Mouse (Mus musculus) stomach, postnatal 0 days (tissue): ENCODE measurements at regions not wholly inside any gene's neighbourhood (a gene's known extent, or its start where the extent isn't known, plus 50 kb on each side); places are given as distances from the start of the nearest gene placed in this dataset.

ENCODE experiments used
- ATAC-seq: fragments of 200-750 bp; cut with Nextera tagmentation; 2 replicates; pipeline ENCODE4 v1.8.0; 2017; ENCODE audit not compliant: low FRiP score, low TSS enrichment
- DNase-seq: peaks from one replicate; pipeline ENCODE4 v3.0.0-alpha.2; 2016; ENCODE audit warnings: low spot score
- H3K27ac ChIP-seq: fragments of 300-500 bp; sonication (generic); replicated peaks from 2 replicates; pipeline ENCODE4 v1.5.1; 2014; ENCODE audit warnings: mild to moderate bottlenecking, control low read depth
- H3K27me3 ChIP-seq: fragments of 300-500 bp; sonication (generic); 2 replicates; pipeline ENCODE4 v1.6.1; 2014; ENCODE audit warnings: low read length; ENCODE audit not compliant: control insufficient read depth, insufficient read depth
- H3K36me3 ChIP-seq: fragments of 300-500 bp; sonication (generic); 2 replicates; pipeline ENCODE4 v1.6.1; 2014; ENCODE audit warnings: low read length, mixed read lengths; ENCODE audit not compliant: control insufficient read depth, insufficient read depth
- H3K4me1 ChIP-seq: fragments of 300-500 bp; sonication (generic); replicated peaks from 2 replicates; pipeline ENCODE4 v1.6.1; 2014; ENCODE audit warnings: antibody characterized with exemption; ENCODE audit not compliant: control insufficient read depth, insufficient read depth
- H3K4me2 ChIP-seq: fragments of 300-500 bp; sonication (generic); replicated peaks from 2 replicates; pipeline ENCODE4 v1.6.1; 2014; ENCODE audit warnings: low read depth, mild to moderate bottlenecking, control low read depth, moderate library complexity
- H3K4me3 ChIP-seq: fragments of 300-500 bp; sonication (generic); 2 replicates; pipeline ENCODE4 v1.5.1; 2014; ENCODE audit warnings: low read depth, low read length, control low read depth
- H3K9ac ChIP-seq: fragments of 300-500 bp; sonication (generic); 2 replicates; pipeline ENCODE4 v1.6.1; 2014; ENCODE audit warnings: mild to moderate bottlenecking, low read length, control low read depth, mixed read lengths
- H3K9me3 ChIP-seq: fragments of 300-500 bp; sonication (generic); 2 replicates; pipeline ENCODE4 v1.6.1; 2016; ENCODE audit warnings: low read length; ENCODE audit not compliant: control insufficient read depth
- CTCF ChIP-seq: IDR thresholded peaks from 2 replicates; pipeline ENCODE4 v1.5.1; 2016; ENCODE audit warnings: antibody characterized with exemption, low read depth, mild to moderate bottlenecking, moderate library complexity
- EP300 ChIP-seq: optimal IDR thresholded peaks from 2 replicates; pipeline ENCODE3; 2016; ENCODE audit warnings: antibody characterized with exemption
- WGBS: fragments of 180-500 bp; shearing (Covaris S2); extraction: QIAGEN DNeasy Blood & Tissue Kit; methylation state at CpG from one replicate; pipeline ENCODE4 v1.1.7; 2014; 5-methylcytosine and 5-hydroxymethylcytosine counted together

GRCm38 (mm10) chr14:25370306-25371020 lies 88.5 kb upstream of the Zmiz1 start:
- no peak overlapping the region for H3K9ac ChIP-seq
- H3K4me1 ChIP-seq: no peaks in the 10 kb centered on the region; the same call in 1 of the 2 replicates
- H3K27ac ChIP-seq: no peak overlapping the region
- no peaks in the 10 kb centered on the region for H3K36me3 ChIP-seq
- no peaks in the 10 kb centered on the region for H3K9me3 ChIP-seq
- H3K27me3 ChIP-seq: no peaks in the 10 kb centered on the region
- no peak for TF ChIP-seq EP300
- no peak for TF ChIP-seq CTCF
- ATAC-seq: no peak
- no peak overlapping the region for H3K4me3 ChIP-seq
- no peak overlapping the region for H3K4me2 ChIP-seq
- DNase-seq: no peak
- whole genome bisulfite sequencing: 84% methylated on average over 6 of the region's 6 CpGs

DNA sequence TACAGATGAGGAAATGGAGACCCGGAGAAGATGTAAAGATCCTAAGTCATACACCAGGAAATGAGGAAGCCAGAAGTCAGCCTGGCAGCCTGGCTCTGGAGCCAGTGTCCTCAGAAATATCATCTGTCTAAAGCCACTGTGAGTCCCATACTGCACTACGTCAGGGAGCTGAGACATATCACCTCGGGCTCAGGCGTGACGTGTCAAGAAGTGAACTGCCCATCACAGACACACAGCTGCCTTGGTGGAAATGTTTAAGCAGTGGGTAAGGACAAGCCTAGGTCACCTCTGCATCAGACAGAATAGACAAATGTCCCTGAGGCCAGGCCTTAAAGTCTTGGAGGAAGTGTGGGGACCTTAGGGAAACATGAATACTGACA lies 88.0 kb upstream of the Zmiz1 start:
- Histone ChIP-seq H3K4me2 (no peak overlapping the region), H3K36me3 (no peaks in the 10 kb centered on the region), H3K9me3 (no peaks in the 10 kb centered on the region), H3K27me3 (no peaks in the 10 kb centered on the region), H3K9ac (no peak overlapping the region), H3K27ac (no peak overlapping the region), H3K4me3 (no peak overlapping the region), H3K4me1 (no peaks in the 10 kb centered on the region; the same call in 1 of the 2 replicates)
- DNase-seq (no peak), ATAC-seq (no peak)
- 60% methylated on average over 5 of the region's 5 CpGs for WGBS
- no peak for TF ChIP-seq CTCF
- no peak for TF ChIP-seq EP300

DNA sequence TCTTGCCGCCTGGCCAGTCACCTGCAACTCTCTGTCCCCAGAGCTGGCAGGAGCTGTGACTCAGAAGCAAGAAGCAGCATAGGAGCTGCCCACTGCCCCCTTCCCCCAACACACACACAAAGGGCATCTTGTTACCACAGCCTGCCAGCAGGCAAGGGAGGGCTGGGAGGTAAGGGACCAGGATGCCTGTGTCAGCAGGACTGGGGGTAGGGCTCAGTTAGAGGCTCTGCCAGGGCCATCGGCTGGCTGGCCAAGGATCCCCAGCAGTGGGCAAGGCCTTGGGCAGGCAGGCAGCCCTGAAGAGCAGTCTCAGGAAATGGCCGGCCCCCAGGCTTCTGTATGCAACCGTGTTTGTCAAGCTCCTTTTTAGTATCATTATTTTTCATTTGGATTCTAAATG lies 87.3 kb upstream of the Zmiz1 start:
- DNase-seq (peak; percentile 64), ATAC-seq (peak; percentile 76)
- H3K4me3 ChIP-seq: no peak overlapping the region
- peak overlapping the region; percentile 35 for H3K9ac ChIP-seq
- no peak for TF ChIP-seq CTCF
- TF ChIP-seq EP300: no peak
- H3K27me3 ChIP-seq: no peaks in the 10 kb centered on the region
- no peaks in the 10 kb centered on the region for H3K4me1 ChIP-seq
- no peak overlapping the region for H3K27ac ChIP-seq
- H3K4me2 ChIP-seq: no peak overlapping the region
- WGBS: 40% methylated on average over 4 of the region's 4 CpGs
- no peaks in the 10 kb centered on the region for H3K9me3 ChIP-seq
- H3K36me3 ChIP-seq: no peaks in the 10 kb centered on the region

DNA sequence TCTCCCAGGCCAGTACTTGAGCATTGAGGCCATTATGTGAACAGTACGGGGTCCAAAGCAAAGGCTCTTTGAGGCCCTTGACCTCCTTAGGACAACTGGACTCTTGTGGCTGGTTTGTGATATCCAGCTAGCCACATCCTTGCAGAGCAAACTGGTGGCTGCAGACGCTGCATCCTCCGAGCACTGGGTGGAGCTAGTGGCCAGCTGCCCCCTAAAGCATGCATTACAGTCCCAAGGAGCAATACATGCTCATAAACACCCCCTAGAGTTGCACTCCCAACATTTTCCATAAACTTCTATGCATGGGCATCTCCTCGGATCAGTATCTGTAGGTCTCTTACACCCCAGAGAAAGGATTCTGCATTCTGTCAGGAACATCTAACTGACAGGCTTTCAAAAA lies 86.4 kb upstream of the Zmiz1 start:
- Histone ChIP-seq H3K4me2 (no peak overlapping the region), H3K9ac (no peak overlapping the region), H3K27me3 (no peaks in the 10 kb centered on the region), H3K27ac (no peak overlapping the region), H3K36me3 (no peaks in the 10 kb centered on the region), H3K9me3 (no peaks in the 10 kb centered on the region), H3K4me1 (0 out of 2 replicates have a peak, but pooled peaks cover 2% of the 10 kb centered on the region), H3K4me3 (no peak overlapping the region)
- DNase-seq: no peak
- 70% methylated on average over 4 of the region's 4 CpGs for WGBS
- ATAC-seq: no peak
- peak; percentile 47 for TF ChIP-seq CTCF
- no peak for TF ChIP-seq EP300

GRCm38 (mm10) chr14:25373167-25373566 lies 85.8 kb upstream of the Zmiz1 start:
- Histone ChIP-seq H3K27me3 (no peaks in the 10 kb centered on the region), H3K9ac (no peak overlapping the region), H3K36me3 (no peaks in the 10 kb centered on the region), H3K27ac (no peak overlapping the region), H3K9me3 (no peaks in the 10 kb centered on the region), H3K4me2 (no peak overlapping the region), H3K4me1 (0 out of 2 replicates have a peak, but pooled peaks cover 2% of the 10 kb centered on the region), H3K4me3 (no peak overlapping the region)
- ATAC-seq (no peak), DNase-seq (no peak)
- TF ChIP-seq EP300 (no peak), CTCF (no peak)
- WGBS: 89% methylated on average over 4 of the region's 4 CpGs

- H3K4me1 ChIP-seq: peaks cover 10% of the 10 kb centered on the region
- 75% methylated on average over 7 of the region's 7 CpGs for WGBS
- no peak overlapping the region for H3K27ac ChIP-seq
- no peaks in the 10 kb centered on the region for H3K9me3 ChIP-seq
- no peaks in the 10 kb centered on the region for H3K27me3 ChIP-seq
- DNase-seq (no peak), ATAC-seq (no peak)
- H3K4me3 ChIP-seq: no peak overlapping the region
- H3K9ac ChIP-seq: no peak overlapping the region
- no peak overlapping the region for H3K4me2 ChIP-seq
- TF ChIP-seq EP300 (no peak), CTCF (no peak)
- H3K36me3 ChIP-seq: no peaks in the 10 kb centered on the region
Observed at GRCm38 (mm10) chr14:25375001-25375400, 84.0 kb upstream of the Zmiz1 start.
